16 mouse cellular contexts compared by ENCODE assay signal in the genomic region with DNA sequence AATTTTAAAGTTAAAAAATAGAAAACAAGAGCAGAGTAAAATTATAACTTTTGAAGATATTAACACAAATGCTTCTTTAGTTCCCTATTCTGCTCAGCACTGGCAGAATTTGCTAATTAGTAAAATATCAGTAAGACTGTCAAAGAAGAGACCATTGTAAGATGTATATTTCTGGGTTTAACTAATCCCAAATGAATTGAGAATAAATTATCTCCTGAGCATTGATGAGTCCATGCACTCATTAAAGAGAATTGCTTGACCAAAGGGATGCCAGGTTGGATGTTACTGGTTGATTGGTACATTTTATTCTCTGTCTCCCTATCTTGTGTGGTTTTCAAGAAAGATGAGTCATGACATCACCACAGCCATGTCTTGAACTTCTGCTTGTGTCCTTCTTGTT.
"Had no signal": no experiment of that assay in that cellular context is flagged by ENCODE, and none has a peak within 500 bp of the region (broad histone marks: within the 10 kb centered on the region; RNA-seq: fewer than 3 reads in every experiment).

A gene (plus strand): TSS at position 301 of the 400 bp plus-strand sequence.

- DNase-seq: heart, postnatal 10 days; heart, postnatal 14 days; heart, postnatal 36 days; heart, postnatal 4 days; kidney, adult 11 months; kidney, adult 18-20 months; kidney, adult 2 months; kidney, adult 8-10 months; kidney, adult 9 months; kidney, postnatal 10 days; kidney, postnatal 14 days; kidney, postnatal 25 days; kidney, postnatal 36 days; kidney, postnatal 4 days; layer of hippocampus, adult 9-11 months; layer of hippocampus, postnatal 36 days had no signal
